In the genomic region with DNA sequence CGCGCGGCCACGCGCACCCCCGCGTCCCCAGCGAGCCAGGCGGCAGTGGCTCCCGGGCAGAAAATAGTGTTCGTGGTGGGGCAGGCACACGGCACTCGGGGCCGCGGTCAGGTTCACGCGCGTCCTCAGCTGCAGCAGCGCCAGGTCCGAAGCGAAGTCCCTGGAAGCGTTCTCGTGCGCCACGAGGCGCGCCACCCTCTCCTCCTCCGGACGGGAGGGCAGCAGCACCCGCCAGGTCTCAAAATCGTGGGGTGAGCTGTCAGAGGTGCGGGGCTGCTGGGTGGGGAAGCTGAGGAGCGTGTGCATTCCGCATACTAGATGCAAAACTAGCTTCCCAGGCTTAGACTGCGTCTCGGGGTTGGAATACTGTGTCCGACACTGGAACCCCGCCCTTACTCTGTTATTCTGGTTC, we compare ENCODE assay signal across 9 mouse cellular contexts. TPM values are rescaled to one million over a fixed set of nuclear protein-coding genes. Genes with fewer than 3 reads are reported as not detected.
A peak's percentile ranks its signal among the peaks of the same experiment; 100 is the strongest.
DNase-seq lines count a peak whose midpoint lies in the region; ATAC-seq and TF ChIP-seq lines count a peak whose summit lies in the region.
"Had no signal": no experiment of that assay in that cellular context is flagged by ENCODE, and none has a peak within 500 bp of the region (broad histone marks: within the 10 kb centered on the region; RNA-seq: fewer than 3 reads in every experiment).

No protein-coding gene starts in this region.

- ATAC-seq in G1E (ENCODE audit: extremely low read depth, insufficient number of reproducible peaks, low FRiP score, poor library complexity, severe bottlenecking): no peak
- ATAC-seq in heart, postnatal 0 days (ENCODE audit: insufficient read depth, low read depth): no peak; the same call in 1 of the 2 replicates
- peak; percentile 8; the same call in 1 of the 2 replicates for ATAC-seq in megakaryocyte, adult 5-6 weeks (ENCODE audit: poor library complexity, severe bottlenecking)

- 0 out of 2 replicates have a peak, but pooled peaks cover 4% of the 10 kb centered on the region for H3K36me3 ChIP-seq in heart, embryonic 10.5 days
- H3K36me3 ChIP-seq in G1E (replicated peaks): no peaks in the 10 kb centered on the region
- H3K36me3 ChIP-seq in heart, postnatal 0 days (replicated peaks; ENCODE audit: control insufficient read depth, insufficient read depth, low read length): no peaks in the 10 kb centered on the region

- WGBS in heart, embryonic 10.5 days: under 1% methylated on average over 38 of the region's 38 CpGs
- under 1% methylated on average over 32 of the region's 38 CpGs for WGBS in heart, postnatal 0 days

- no peaks in the 10 kb centered on the region for H3K9me3 ChIP-seq in heart, embryonic 10.5 days
- H3K9me3 ChIP-seq in G1E (replicated peaks): no peaks in the 10 kb centered on the region
- no peaks in the 10 kb centered on the region for H3K9me3 ChIP-seq in heart, postnatal 0 days (replicated peaks; ENCODE audit: control insufficient read depth, low read length)

- H3K4me2 ChIP-seq in heart, postnatal 0 days (ENCODE audit: low read depth, low read length): peak overlapping the region; percentile 82

- H3K4me1 ChIP-seq in heart, embryonic 10.5 days: peaks cover 47% of the 10 kb centered on the region
- peaks cover 34% of the 10 kb centered on the region for H3K4me1 ChIP-seq in G1E (ENCODE audit: insufficient read depth, low read depth, low read length)
- H3K4me1 ChIP-seq in heart, postnatal 0 days (ENCODE audit: control insufficient read depth, insufficient read depth): no peaks in the 10 kb centered on the region

- no peak for TF ChIP-seq EP300 in heart, postnatal 0 days (IDR thresholded peaks at IDR 0.05; ENCODE audit: low read depth)

- H3K27ac ChIP-seq in heart, embryonic 10.5 days: peak overlapping the region; percentile 92
- H3K27ac ChIP-seq in heart, postnatal 0 days (ENCODE audit: low read depth): peak overlapping the region; percentile 21; the same call in 1 of the 2 replicates

- TF ChIP-seq CTCF in G1E (IDR thresholded peaks at IDR 0.05; ENCODE audit: low read depth, low read length): no peak
- TF ChIP-seq CTCF in heart, postnatal 0 days (IDR thresholded peaks at IDR 0.05; ENCODE audit: low read depth): no peak

- peak overlapping the region; percentile 52 for H3K9ac ChIP-seq in heart, postnatal 0 days (replicated peaks; ENCODE audit: low read depth, low read length)

- peak overlapping the region; percentile 88 for H3K4me3 ChIP-seq in heart, embryonic 10.5 days
- H3K4me3 ChIP-seq in G1E (ENCODE audit: low read depth, low read length): peak overlapping the region; percentile 88
- H3K4me3 ChIP-seq in heart, postnatal 0 days (ENCODE audit: low read depth, low read length): peak overlapping the region; percentile 60

- no peak for DNase-seq in heart, embryonic 10.5 days (ENCODE audit: low spot score)
- no peak for DNase-seq in heart, adult 11 months
- DNase-seq in G1E (ENCODE audit: low spot score): peak; percentile 53
- no peak for DNase-seq in heart, postnatal 0 days (ENCODE audit: low spot score)
- no peak for DNase-seq in thymus, postnatal 0 days (ENCODE audit: low spot score)
- no peak for DNase-seq in natural killer cell, adult 2 months (ENCODE audit: low spot score in 2 of 2)
- no peak for DNase-seq in right cerebral cortex, adult 2 months (ENCODE audit: low spot score in 2 of 2)

- H3K27me3 ChIP-seq in heart, embryonic 10.5 days (ENCODE audit: insufficient read depth, poor library complexity, severe bottlenecking): peaks cover 6% of the 10 kb centered on the region; the same call in 1 of the 2 replicates
- peaks cover 13% of the 10 kb centered on the region for H3K27me3 ChIP-seq in G1E (ENCODE audit: insufficient read depth, low read length)
- no peaks in the 10 kb centered on the region for H3K27me3 ChIP-seq in heart, postnatal 0 days (ENCODE audit: control insufficient read depth, insufficient read depth, low read length)
- H3K27me3 ChIP-seq: Patski had no signal

RNA-seq across cellular contexts. Expression of a gene that starts 5.8 kb away (rescaled TPM):
- polyA plus RNA-seq in heart, embryonic 10.5 days (2016; fragmentation: Nextera tagmentation; extraction: Ambion mirVana): 2.3 and 8.9 TPM in 2 replicates
- total RNA-seq in G1E (2014; fragmentation: Nextera tagmentation) (not detected in 2 replicates), G1E (2017) (0.05 TPM in 1 of 2 replicates, not detected in the other)
- polyA plus RNA-seq in G1E (2012): not detected in 2 replicates
- total RNA-seq in heart, postnatal 0 days (2014; rRNA removed; ENCODE audit: low replicate concordance): 0.73 and 8.1 TPM in 2 replicates
- 0.18 and 0.34 TPM in 2 replicates for polyA plus RNA-seq in heart, postnatal 0 days (2015; fragmentation: Nextera tagmentation; extraction: Ambion mirVana)
- total RNA-seq in megakaryocyte, adult 5-6 weeks (2015): not detected in 2 replicates
- not detected in 2 replicates for total RNA-seq in megakaryocyte, adult 5-6 weeks (2017)
- polyA plus RNA-seq in thymus, postnatal 0 days (2015; fragmentation: Nextera tagmentation; extraction: Ambion mirVana): 2.9 and 3.3 TPM in 2 replicates

RNA-seq across cellular contexts. Expression of a gene that starts 10.8 kb away (rescaled TPM):
- polyA plus RNA-seq in heart, embryonic 10.5 days (2016; fragmentation: Nextera tagmentation; extraction: Ambion mirVana): 10.9 and 13.0 TPM in 2 replicates
- total RNA-seq in G1E (2014; fragmentation: Nextera tagmentation) (4.0 and 5.4 TPM in 2 replicates), G1E (2017) (0.76 and 4.9 TPM in 2 replicates)
- 8.5 and 8.9 TPM in 2 replicates for polyA plus RNA-seq in G1E (2012)
- total RNA-seq in heart, postnatal 0 days (2014; rRNA removed; ENCODE audit: low replicate concordance): 14.2 and 17.5 TPM in 2 replicates
- 10.1 and 10.2 TPM in 2 replicates for polyA plus RNA-seq in heart, postnatal 0 days (2015; fragmentation: Nextera tagmentation; extraction: Ambion mirVana)
- 0.78 and 1.1 TPM in 2 replicates for total RNA-seq in megakaryocyte, adult 5-6 weeks (2015)
- 1.7 TPM in 1 of 2 replicates, not detected in the other for total RNA-seq in megakaryocyte, adult 5-6 weeks (2017)
- polyA plus RNA-seq in thymus, postnatal 0 days (2015; fragmentation: Nextera tagmentation; extraction: Ambion mirVana): 7.8 and 11.1 TPM in 2 replicates

RNA-seq across cellular contexts. Expression of a gene that starts 23.4 kb away (rescaled TPM):
- 31.0 and 39.7 TPM in 2 replicates for polyA plus RNA-seq in heart, embryonic 10.5 days (2016; fragmentation: Nextera tagmentation; extraction: Ambion mirVana)
- total RNA-seq in G1E (2014; fragmentation: Nextera tagmentation): 39.0 and 45.1 TPM in 2 replicates
- 44.0 and 44.5 TPM in 2 replicates for total RNA-seq in G1E (2017)
- polyA plus RNA-seq in G1E (2012): 6.8 and 7.4 TPM in 2 replicates
- total RNA-seq in heart, postnatal 0 days (2014; rRNA removed; ENCODE audit: low replicate concordance): 14.4 and 22.6 TPM in 2 replicates
- polyA plus RNA-seq in heart, postnatal 0 days (2015; fragmentation: Nextera tagmentation; extraction: Ambion mirVana): 17.0 and 20.4 TPM in 2 replicates
- total RNA-seq in megakaryocyte, adult 5-6 weeks (2015): 20.1 and 24.6 TPM in 2 replicates
- 22.7 and 23.6 TPM in 2 replicates for total RNA-seq in megakaryocyte, adult 5-6 weeks (2017)
- 40.7 and 43.0 TPM in 2 replicates for polyA plus RNA-seq in thymus, postnatal 0 days (2015; fragmentation: Nextera tagmentation; extraction: Ambion mirVana)

RNA-seq across cellular contexts. Expression of a gene that starts 31.5 kb away (rescaled TPM):
- 280 and 362 TPM in 2 replicates for polyA plus RNA-seq in heart, embryonic 10.5 days (2016; fragmentation: Nextera tagmentation; extraction: Ambion mirVana)
- total RNA-seq in G1E (2014; fragmentation: Nextera tagmentation) (211 and 218 TPM in 2 replicates), G1E (2017) (34.6 and 45.5 TPM in 2 replicates)
- 568 and 604 TPM in 2 replicates for polyA plus RNA-seq in G1E (2012)
- total RNA-seq in heart, postnatal 0 days (2014; rRNA removed; ENCODE audit: low replicate concordance): 25.8 and 33.4 TPM in 2 replicates
- 134 and 175 TPM in 2 replicates for polyA plus RNA-seq in heart, postnatal 0 days (2015; fragmentation: Nextera tagmentation; extraction: Ambion mirVana)
- total RNA-seq in megakaryocyte, adult 5-6 weeks (2015): 106 and 143 TPM in 2 replicates
- 31.4 and 61.8 TPM in 2 replicates for total RNA-seq in megakaryocyte, adult 5-6 weeks (2017)
- 178 and 286 TPM in 2 replicates for polyA plus RNA-seq in thymus, postnatal 0 days (2015; fragmentation: Nextera tagmentation; extraction: Ambion mirVana)

RNA-seq across cellular contexts. Expression of a gene that starts 31.9 kb away (rescaled TPM):
- polyA plus RNA-seq in heart, embryonic 10.5 days (2016; fragmentation: Nextera tagmentation; extraction: Ambion mirVana): 143 and 176 TPM in 2 replicates
- 73.4 and 80.0 TPM in 2 replicates for total RNA-seq in G1E (2014; fragmentation: Nextera tagmentation)
- 40.4 and 49.2 TPM in 2 replicates for total RNA-seq in G1E (2017)
- polyA plus RNA-seq in G1E (2012): 114 and 134 TPM in 2 replicates
- total RNA-seq in heart, postnatal 0 days (2014; rRNA removed; ENCODE audit: low replicate concordance): 117 and 196 TPM in 2 replicates
- polyA plus RNA-seq in heart, postnatal 0 days (2015; fragmentation: Nextera tagmentation; extraction: Ambion mirVana): 128 and 131 TPM in 2 replicates
- total RNA-seq in megakaryocyte, adult 5-6 weeks (2015): 45.1 and 47.9 TPM in 2 replicates
- total RNA-seq in megakaryocyte, adult 5-6 weeks (2017): 31.2 and 35.5 TPM in 2 replicates
- polyA plus RNA-seq in thymus, postnatal 0 days (2015; fragmentation: Nextera tagmentation; extraction: Ambion mirVana): 80.5 and 87.0 TPM in 2 replicates
